Mouse (Mus musculus) urinary bladder, adult 2 months (tissue): ENCODE data around the gene Zfp811. TPM values are rescaled to one million over a fixed set of nuclear protein-coding genes. Genes with fewer than 3 reads are reported as not detected.
"Not testable (repeated sequence)": the region's sequence is repeated elsewhere in the genome, so short reads cannot be mapped to it uniquely, and the experiment has no call there.

Source experiments
- DNase-seq: peaks from one replicate; pipeline ENCODE4 v3.0.0; 2022; ENCODE audit warnings: low spot score
- polyA plus RNA-seq: library from polyadenylated mRNA; depleted of rRNA; stranded (reverse); fragments of >200 nt; gene quantifications from 2 replicates; pipeline ENCODE4 v1.2.3, GENCODE M21; 2012; rRNA removed

Gene Zfp811
- 4.5 and 5.2 TPM in 2 replicates for polyA plus RNA-seq

DNA sequence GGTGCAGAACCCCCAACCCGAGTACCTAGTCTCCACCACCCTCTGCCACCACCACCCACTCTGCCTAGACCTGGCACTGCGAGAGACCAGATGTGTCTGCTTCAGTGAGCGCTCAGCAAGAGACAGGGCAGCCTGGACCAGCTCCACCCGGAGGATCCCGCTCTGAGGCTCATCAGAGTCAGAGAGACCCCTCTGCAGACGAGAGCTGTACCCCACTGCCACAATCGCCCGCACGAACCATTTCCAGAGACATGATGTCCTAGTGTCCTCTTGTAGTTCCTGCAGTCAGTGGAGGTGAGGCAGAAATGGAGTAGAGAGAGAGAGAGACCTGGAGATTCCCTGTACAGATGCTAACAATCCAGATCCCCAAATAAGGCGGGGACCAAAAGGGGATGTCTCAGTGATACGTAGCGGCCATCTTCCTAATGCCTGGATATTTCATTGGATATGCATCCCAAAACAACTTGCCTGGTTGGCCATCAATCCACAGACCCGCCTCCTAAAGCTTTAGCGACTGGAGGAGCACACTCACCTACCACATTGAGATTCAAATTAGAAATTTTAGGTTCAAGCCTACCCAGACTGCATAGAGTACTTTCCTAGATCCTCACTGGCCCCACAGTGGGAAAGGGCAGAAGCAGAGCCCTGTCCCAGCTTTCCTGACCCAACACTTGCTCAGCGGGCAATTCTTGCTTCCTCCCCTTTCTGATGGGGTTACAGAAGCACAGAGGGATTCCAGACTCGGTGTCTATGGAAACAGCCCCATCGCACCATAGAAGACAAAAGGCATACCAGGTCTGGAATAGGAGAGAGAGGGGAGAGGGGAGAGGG is at the start of gene Zfp811:
Zfp811 (minus strand) TSS at position 388 of the 831 bp plus-strand sequence.
- DNase-seq, result no peak

DNA sequence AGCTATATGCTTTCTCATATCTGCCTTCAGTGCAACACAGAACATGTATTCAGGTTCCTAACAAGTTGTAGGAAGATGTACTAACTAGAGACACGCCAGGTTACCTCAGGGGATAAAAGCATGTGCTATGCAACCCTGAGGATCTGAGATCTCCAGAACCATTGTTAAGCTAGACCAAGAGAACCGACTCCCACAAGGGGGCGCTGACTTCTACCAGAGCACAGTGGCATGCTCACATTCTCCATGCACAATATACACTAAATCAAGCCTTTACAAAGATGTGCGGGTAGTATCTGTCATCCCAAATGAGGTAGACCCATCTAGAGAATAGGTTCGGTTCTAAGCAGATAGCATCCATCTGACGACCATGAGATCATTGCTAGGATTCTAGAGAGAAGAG is 47.0 kb upstream of the Zfp811 start:
- not testable (repeated sequence) for DNase-seq

DNA sequence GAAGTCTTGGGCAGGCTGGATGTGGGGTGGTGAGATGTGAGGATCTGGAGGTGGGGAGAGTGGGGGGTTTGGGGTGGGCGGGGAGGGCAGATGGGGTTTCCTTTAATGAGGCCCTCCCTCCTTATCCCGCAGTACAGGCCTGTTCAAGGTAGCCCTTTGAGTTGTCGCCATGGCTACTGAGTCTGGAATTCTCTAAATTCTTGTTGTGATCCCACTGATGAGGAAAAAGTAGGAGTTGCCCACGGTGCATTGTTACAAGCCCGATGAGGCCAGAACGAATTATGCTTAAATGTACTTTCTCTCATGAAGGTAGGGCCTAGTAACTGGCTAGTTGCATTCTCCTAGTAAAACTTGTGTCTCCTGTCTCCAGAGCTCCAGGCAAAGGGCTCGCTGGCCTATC is 41.9 kb upstream of the Zfp811 start:
- DNase-seq, result no peak

DNA sequence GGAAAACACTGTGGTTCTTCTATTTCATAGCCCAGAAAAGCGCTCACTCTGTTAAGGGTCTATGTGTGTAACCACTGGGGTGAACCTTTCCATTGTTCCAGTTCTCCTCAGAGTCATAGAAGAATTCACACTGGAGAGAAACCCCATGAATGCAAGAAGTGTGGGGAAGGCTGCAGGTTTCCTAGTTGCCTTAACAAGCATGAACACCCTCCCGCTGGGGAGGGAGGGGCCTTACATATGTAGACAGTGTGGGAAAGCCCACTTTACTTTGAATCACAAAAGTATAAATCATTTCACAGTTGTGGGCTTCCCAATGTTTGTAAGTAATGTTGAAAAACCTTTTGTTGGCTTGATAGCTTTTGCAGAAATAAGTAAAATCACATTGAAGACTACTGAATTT is 31.7 kb upstream of the Zfp811 start:
- DNase-seq, result no peak

DNA sequence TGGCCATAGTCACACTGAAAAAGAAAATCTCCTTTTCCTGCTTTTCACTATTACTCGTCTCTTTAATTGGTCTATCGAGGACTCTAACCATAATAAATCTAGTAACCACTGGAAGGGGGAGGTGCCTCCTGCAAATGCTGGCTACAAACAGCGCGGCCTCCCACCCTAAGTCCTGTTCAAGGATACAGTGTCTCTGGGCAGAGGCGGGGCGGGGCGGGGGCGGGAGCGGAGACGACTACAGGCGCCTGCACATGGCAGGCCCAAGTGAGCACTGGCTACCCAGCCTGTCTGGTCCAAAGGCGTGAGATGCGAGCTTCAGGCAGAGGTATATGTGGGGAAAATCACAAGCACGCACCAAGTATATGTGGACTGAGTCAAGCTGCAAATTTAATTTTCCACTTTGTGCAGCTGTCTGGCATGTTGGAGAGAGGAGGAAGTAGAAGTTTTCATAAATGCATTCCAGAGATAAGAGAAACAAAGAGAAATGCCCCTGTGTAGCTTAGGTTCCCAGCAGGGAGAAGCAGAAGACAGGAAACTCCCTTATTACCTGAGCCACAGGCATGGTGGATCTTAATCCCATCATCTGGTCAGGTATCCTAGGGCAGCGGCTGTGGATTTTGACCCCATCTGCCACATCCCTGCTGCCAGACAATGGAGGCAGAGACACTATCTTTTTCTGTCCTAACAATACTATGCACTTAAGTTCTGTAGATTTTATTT is 29.5 kb upstream of the Zfp811 start:
- no peak for DNase-seq

DNA sequence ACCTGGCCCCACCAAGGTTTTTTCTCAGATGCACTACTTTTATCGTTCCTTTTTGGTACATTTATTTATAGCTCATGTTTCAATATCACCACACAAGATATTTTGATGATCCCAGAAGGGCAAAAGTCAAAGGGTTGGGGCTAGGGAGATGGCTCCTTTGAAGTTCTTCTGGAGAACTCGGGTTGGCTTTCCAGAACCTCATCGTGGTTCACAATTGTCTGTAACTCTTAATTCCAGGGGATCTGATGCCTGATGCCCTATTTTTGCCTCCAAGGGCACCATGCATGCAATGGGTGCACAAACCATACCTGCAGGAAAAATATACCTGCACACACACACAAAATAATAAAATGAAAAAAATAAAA is 20.7 kb upstream of the Zfp811 start:
- no peak for DNase-seq

DNA sequence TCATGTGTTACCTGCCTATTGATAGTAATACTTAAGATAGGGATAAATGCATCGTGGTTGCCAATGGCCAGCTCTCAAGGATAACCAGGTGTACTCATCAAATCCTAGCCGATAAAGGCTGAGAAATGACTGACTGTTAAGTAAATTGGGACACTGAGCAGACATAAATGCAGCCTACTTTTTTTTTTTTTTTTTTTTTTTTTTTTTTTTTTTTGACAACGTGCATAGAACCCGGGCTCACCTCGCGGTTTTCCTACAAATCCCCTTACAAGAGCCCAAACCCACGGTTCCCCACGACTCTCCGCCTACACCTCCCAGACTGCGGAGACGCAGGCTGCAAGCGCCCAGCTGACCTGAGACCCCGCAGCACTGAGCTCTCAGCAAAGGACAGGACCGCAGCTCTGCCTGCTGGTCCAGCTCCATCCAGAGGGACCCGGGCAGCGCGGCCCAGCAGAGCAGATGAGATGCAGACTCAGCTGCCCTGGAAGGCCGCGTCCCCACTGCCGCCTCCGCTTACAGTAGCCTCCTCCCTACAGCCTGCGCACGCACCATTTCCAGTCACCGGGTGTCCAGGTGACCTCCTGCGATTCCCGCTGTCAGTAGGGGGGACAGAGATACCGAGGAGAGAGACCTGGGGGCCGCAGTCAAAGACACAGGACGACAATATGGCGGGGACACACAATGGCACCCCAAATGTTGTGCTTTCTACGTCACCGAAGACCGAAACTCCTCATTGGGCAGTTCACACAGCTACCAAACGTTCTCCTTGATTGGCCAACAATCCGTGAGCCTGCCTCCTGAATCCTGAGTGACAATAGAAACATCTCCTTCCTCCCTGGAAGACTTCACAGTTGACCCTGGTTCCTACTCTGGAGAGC is 20.0 kb upstream of the Zfp811 start, which contains the start of gene Zfp799:
Zfp799 (minus strand) TSS at position 722 of the 878 bp plus-strand sequence.
- DNase-seq, result peak; percentile 56

DNA sequence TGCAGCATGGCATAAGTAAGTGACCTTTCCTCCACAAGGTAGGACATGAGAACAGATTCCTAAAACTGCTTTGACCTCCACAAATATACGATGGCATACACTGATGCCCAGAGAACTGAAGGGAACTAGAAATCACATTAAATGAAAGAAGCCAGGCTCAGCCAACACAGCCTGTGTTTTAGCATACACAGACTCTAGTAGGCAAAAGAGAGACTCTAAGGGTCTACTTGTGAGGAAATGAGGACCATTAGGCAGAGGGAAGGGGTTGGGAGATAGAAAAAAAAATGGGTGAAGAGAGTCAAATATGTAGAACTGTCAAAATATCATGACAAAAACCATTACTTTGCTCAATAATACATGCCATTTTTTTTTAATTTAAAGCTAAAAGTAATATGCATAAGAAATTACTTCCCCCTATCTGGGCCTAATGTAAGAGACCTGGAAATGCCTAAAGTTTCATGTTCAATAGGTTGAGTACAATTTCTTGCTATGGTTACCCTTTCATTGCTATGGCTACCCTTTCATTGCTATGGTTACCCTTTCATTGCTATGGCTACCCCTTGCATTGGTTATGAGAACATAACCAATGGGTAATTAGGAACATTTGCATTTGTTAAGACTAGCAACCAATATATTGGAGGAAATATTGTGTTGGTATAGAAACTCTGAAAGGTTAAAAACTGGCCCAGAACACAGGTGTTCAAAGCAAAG is 6.5 kb upstream of the Zfp811 start:
- no peak for DNase-seq

DNA sequence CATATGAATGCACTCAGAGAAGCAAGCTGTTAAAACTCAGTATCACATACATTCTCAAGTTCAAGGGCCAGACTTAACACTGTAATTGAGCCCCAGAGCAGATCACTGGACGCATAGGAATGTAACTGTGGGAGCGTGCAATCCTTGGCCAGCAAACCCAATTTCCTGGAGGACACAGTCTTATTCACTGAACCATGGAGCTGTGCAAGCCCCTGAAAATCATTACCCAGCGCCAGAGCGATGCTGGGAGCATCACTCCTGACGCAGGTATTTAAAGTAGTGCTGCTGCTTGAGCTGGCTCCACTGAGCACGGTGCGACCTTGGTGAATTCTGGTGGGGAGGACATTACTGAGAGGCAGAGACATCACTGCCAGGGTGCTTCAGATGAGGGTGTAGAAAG is 4.4 kb upstream of the Zfp811 start:
- DNase-seq, result no peak

DNA sequence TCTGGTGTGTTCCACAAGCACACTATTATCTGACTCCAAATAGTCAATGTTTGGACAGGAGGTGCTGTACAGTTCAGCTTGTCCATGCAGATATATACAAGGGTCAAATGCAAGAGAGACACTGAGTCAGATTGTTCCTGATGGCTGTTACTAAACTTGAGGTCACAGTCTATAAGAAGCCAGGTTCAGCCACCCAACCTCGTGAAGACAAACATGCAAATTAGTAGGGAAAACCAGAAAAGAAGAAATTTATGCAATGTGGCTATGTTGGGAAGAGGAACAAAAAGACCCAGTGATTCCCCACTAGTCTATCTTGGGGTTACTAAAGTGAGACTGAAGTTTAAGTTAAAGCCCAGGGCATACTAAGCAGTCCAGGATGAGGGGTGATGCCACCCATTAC is 917 bp upstream of the Zfp811 start:
- no peak for DNase-seq

DNA sequence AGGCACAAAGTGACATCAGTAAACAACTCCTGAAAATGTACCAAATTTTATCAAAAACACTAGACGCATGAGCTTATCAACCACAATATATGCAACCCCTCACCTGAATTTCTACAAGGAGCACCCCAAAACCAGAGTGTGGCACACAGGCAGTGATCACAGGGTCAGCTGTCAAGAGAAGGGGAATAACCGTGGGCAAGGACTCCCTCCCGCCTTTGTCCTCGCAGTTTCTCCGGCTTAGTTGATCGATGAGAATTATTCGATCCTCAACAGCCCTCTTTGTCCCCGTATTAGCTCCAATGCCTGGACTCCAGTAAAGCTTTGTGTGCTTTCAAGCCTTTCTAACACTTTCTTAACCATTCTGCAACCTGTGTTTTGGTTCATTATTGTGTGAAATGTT is 810 bp downstream of the Zfp811 start:
- DNase-seq, result no peak

DNA sequence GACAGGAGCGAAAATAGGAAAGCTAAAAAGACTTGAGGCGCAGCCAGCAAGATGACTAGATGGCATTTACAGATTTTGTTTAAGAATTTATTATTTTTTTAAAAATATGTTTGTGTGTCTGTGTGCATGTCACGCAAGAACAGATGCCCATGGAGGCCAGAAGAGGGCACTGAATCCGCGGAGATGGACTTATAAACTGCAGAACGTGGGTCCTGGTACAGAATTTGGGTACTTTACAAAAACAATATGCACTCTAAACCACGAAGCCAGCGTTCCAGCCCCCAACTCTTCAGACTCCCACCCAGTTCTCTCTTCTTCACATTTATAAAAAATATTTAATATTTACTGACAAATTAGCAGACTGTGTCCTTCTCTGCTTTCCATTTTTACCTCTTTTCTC is 20.5 kb downstream of the Zfp811 start:
- no peak for DNase-seq

DNA sequence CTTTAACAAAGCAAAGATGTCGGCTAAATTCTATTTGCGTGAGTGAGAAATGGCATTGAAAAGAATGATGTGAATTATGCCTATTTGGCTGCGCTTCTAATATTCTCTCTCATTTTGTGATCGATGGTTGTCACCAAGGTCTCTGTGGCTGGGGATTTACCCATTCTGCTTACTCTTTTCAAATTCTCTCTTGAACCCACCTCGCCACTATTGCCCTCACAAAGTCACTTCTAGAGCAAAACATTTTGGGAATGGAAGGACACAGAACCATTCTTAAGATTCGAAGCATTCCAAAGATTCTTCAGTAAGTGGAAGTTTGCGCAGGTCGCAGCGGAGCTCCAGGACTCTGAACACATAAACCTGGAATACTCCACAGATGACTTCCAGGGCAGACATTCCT is 21.2 kb downstream of the Zfp811 start:
- DNase-seq, result no peak

DNA sequence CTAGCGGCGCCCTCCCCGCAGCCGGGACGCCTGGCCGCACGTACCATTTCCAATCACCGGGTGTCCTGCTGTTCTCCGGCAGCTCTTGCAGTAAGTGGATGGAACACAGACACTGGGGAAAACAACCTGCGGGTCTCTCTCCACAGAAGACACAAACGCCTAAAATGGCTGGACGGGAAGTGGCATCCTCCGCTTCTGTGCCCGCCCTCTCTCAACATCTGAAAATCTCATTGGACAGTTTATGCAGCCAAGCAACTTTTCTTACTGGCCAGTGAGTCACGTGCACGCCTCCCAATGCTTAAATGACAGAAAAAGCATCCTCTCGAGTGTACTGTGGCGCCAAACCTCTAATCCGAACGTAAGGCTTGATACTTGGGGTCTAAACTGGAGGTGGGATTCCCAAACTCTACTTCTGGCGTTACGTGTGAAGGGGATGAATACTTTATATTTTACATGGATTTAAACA is 21.6 kb downstream of the Zfp811 start, which contains the start of gene Zfp871:
Zfp871 (minus strand) TSS at position 194 of the 466 bp plus-strand sequence.
- DNase-seq, result peak; percentile 72

DNA sequence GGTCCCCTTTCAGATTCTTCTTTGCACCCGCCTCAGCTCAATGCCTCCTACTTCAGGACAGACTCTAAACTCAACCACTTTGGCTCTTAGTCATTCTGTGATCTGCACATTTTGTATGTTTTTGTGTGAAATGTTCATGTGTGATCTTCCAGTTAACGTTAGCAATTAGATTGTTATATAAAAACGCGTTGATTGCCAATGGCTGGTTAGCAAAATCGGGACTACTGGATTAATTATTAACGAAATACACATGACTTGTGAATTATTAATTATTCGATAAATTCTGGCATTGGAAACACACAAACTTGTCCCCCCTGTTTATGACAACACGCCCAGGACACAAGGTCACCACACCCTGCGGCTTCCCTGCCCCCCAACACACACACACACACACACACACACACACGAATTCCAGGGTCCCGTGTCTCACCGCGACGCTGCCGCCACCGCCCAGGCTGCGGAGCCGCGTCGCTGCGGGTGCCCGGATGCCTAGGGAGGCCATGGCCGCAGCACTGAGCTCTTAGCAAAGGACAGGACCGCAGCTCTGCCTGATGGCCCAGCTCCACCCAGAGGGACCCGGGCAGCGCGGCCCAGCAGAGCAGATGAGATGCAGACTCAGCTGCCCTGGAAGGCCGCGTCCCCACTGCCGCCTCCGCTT is 22.2 kb downstream of the Zfp811 start:
- no peak for DNase-seq

DNA sequence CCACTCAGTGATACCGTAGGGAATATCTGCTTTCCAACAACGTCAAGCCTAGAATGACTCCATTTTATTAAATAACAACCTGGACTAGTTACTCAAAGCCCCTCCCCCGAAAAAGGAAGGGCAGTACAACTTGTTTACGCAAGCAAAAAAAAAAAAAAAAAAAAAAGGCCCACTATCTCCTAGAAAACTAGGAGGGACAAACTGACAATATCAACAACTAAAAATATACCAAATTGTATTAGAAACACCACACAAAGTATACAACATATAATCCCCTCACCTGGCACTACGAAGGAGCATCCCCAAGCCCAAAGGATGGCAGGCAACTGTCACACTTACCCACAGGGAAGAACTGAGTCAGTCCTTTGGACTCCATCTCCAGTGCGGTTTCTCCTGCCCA is 22.8 kb downstream of the Zfp811 start:
- no peak for DNase-seq

DNA sequence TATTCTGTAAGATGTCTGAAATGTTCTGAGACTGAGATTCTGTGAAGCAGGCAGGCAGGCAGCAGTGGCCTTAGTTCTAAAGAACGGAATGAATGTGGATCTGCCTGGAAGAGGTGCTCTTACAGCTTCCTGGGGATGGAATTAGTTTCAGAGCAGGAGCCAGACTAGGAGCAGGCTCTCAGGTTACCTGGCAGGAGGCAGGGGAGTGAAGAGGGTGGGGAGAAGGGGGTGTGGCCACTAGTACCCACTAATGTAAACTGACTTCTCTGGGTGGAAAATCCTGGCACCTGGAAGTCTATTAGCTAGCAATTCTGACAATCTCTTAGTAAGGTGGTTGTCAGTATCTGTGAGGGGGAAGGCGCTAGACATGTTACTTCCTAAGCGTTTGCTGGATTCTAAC is 24.1 kb downstream of the Zfp811 start:
- DNase-seq, result no peak

DNA sequence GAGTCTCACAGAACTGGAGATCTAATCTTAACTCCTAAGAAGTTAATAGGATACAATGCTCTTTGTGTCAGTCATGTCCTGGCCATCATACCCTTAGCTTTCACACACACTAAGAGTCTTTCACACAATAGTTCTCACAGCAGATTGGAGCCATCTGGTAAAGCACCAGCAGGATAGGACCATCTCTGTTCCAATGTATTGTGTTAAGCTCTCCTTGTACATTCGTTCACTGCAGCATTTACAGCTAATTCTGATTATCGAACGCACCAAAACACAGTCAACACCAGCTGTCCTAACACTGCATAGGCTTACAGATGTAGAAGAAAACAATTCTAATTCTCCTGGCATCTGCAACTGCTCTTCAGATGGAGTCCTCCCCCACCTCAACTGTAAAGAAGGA is 32.2 kb downstream of the Zfp811 start:
- no peak for DNase-seq

DNA sequence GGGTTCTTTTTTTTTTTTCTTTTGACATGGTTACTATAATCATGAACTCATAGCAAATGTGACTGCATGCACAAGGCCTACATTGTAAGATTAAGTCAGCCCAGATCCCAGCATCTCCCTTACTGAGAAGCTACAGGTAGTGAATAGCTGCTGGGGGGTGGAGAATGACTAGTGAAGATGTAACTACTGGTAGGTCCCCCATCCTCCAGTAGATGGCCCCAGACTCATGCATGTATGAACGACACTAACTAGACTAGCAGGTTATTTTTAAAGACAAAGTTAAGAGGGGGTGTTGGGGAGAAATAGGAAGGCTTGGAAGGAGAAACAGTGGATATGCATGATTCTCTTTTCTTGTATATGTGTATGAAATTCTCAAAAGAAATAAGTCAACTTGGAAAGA is 38.5 kb downstream of the Zfp811 start:
- DNase-seq, result no peak

DNA sequence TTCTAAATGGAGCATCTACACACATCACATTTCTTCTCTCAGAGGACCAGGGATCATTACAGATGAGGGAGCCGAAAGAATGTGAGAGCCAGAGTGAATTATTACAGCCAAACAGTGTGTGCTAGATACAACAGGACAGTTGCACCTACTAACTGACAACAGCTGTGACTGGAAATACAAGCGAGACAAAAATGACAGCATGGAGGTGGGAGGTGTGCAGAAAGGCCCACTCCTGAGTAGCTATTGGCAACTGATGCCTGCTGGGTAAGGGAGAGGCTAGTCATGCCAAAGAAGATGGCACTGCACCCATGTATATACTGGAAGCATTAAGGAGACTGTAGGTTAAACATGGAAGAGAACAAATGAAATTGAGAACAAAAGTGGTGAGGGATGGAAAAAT is 43.3 kb downstream of the Zfp811 start:
- DNase-seq, result no peak

DNA sequence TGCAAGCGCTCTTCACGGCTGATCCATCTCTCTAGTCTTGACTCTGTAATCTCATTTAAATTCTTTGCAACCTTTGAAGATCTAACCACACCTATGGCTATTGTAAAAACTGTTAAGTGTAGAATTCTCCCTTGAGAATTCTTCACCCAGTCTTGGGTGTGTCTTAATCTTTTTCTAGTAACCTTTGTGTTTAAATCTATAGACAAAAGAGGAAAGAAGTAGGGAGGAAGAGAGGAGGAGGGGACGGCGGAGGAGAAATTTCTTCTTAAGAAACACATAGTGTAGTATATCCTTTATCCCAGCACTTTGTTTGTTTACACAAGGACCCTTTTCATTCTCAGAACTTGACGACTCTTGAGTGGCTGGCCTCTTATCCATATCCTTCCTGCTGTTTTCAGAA is 52.4 kb downstream of the Zfp811 start:
- no peak for DNase-seq
